Mouse (Mus musculus) liver, adult 2 months (tissue): ENCODE results near the gene Npas2.

ENCODE experiments used
- CTCF ChIP-seq: fragments of 200-500 bp; IDR thresholded peaks from 2 replicates; pipeline ENCODE4 v1.5.1; 2011; ENCODE audit warnings: low read depth, low read length, control low read depth
- POLR2A ChIP-seq: fragments of 200-500 bp; IDR thresholded peaks from 2 replicates; pipeline ENCODE4 v1.6.1; 2011; ENCODE audit warnings: low read length, control low read depth; ENCODE audit not compliant: insufficient read depth; ENCODE audit errors: extremely low read depth

DNA sequence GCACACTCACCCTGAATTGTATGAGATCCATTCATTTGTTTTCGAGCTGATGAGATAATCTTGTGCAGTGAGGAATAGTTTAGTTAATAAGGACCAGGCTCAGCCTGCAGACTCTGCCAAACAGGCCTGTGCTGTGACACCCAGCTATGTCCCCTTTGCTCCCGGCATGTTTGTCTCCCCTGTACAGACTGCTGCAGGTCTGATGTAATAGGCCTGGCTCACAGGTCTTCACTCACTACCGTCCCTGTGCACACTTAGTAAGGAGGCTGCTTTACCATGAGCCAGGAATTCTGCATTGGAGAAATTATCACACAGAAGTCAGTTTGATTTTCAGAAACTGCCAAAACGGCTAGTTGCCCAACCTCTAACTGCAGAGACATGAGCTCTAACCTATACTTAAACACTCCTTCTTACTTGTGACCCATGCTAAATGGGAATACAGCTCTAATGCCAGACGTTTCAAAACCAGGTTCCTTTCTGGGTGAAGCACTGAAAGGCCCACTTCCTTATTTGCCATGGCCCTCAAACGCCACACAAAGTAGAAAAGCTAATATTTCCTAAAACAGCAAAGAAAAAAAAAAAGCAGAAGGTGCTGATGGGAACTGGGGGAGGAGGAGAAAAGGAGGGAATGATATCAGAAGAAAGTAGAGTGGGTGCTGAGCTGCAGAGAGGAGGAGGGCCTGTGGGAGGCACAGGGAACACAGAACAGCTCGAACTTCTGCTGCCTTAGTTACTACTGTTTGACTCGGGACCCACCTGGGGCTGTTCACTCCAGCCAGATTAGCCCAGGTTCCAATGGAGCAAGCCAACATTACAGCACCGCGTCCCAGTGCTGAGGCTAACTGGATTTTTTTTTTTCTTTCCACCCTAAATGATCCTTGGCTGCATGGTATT is 120.1 kb downstream of the Npas2 start:
- TF ChIP-seq CTCF (no peak), POLR2A (no peak)
